Mouse (Mus musculus): ENCODE results near the gene Kif17. TPM values are rescaled to one million over a fixed set of nuclear protein-coding genes. Genes with fewer than 3 reads are reported as not detected.

The Kif17 gene
- total and polyA plus RNA-seq, 2 experiments from 2014 or later, result 0.11 TPM

DNA sequence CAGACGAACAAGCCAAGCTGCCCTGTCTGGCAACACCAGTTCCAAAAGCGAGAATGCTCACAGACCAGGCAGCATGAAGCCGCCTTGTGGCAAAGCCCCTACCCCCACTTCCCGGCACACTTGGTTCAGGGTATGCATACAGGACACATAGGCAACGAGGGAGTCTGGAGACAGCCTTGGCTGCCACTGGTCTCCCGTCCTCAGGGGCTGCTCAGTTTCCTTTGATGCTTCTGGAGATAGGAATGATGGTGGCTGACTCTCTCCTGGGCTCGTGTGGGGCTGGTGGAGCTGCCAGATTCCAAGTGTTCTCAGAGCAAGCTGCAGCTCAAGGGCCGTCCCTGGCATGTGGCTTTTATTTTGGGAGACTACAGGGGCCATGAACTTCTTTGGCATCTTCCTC lies 91.2 kb downstream of the Kif17 start:
- Histone ChIP-seq H3K4me3 (ENCODE audit: low read depth, low read length) (no peak overlapping the region), H3K4me1 (ENCODE audit: control insufficient read depth, insufficient read depth) (peaks cover 16% of the 10 kb centered on the region), H3K27ac (ENCODE audit: low read depth) (no peak overlapping the region), H3K27me3 (ENCODE audit: control insufficient read depth, insufficient read depth, low read length) (no peaks in the 10 kb centered on the region), H3K36me3 (replicated peaks; ENCODE audit: control insufficient read depth, insufficient read depth, low read length) (no peaks in the 10 kb centered on the region), H3K9ac (replicated peaks; ENCODE audit: low read depth, low read length) (0 out of 2 replicates have a peak overlapping the region, but pooled peaks have one; percentile 15), H3K4me2 (ENCODE audit: low read depth, low read length) (no peak overlapping the region), H3K9me3 (replicated peaks; ENCODE audit: control insufficient read depth, low read length) (no peaks in the 10 kb centered on the region)
- DNase-seq (ENCODE audit: low spot score), result no peak
- TF ChIP-seq CTCF (IDR thresholded peaks at IDR 0.05; ENCODE audit: low read depth), result no peak
- no peak for TF ChIP-seq EP300 (IDR thresholded peaks at IDR 0.05; ENCODE audit: low read depth)
- ATAC-seq (ENCODE audit: insufficient read depth, low read depth), result no peak
- 54% methylated on average over 8 of the region's 8 CpGs for WGBS

DNA sequence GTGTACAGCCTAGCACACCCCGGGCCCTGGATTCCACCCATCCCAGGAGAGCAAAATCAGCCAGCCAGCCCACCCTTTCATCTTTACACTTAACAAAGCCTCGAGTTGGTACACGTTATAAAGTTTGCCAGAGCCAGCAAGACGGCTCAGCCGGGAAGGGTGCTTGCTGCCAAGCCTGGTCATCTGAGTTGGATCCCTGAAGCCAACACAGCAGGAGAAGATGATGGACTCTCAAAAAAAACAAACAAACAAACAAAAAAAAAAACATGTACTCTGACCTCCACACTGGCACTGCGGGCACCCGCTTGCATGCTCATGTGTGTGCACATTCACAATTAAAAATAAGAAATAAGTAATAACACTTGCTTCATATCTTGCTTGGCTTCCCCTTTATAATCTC lies 91.8 kb downstream of the Kif17 start:
- Histone ChIP-seq H3K36me3 (replicated peaks; ENCODE audit: control insufficient read depth, insufficient read depth, low read length) (no peaks in the 10 kb centered on the region), H3K27ac (ENCODE audit: low read depth) (no peak overlapping the region), H3K4me3 (ENCODE audit: low read depth, low read length) (no peak overlapping the region), H3K9ac (replicated peaks; ENCODE audit: low read depth, low read length) (no peak overlapping the region), H3K9me3 (replicated peaks; ENCODE audit: control insufficient read depth, low read length) (no peaks in the 10 kb centered on the region), H3K4me2 (ENCODE audit: low read depth, low read length) (no peak overlapping the region), H3K4me1 (ENCODE audit: control insufficient read depth, insufficient read depth) (peaks cover 16% of the 10 kb centered on the region), H3K27me3 (ENCODE audit: control insufficient read depth, insufficient read depth, low read length) (no peaks in the 10 kb centered on the region)
- no peak for TF ChIP-seq EP300 (IDR thresholded peaks at IDR 0.05; ENCODE audit: low read depth)
- TF ChIP-seq CTCF (IDR thresholded peaks at IDR 0.05; ENCODE audit: low read depth), result no peak
- ATAC-seq (ENCODE audit: insufficient read depth, low read depth) (no peak), DNase-seq (ENCODE audit: low spot score) (no peak)
- 79% methylated on average over 7 of the region's 7 CpGs for WGBS

DNA sequence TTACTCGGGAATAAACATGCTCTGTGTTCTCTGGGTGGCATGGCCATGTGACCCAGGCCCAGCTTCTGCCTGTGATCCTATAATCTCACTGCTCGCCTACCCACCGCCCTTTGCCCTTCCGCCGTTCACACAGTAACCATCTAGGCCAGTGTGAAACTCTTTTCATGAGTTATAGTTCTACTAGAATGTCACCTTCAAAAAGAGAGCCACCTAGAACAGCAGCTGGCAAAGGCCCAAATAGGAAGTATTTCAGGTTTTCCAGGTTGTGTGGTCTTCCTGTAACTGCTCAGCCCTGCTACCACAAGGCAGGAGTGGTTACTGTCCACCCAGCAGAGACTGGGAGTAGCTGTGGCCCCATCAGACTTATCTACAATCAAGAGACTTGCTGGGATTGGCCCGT lies 92.5 kb downstream of the Kif17 start:
- ATAC-seq (ENCODE audit: insufficient read depth, low read depth) (no peak), DNase-seq (ENCODE audit: low spot score) (no peak)
- no peak overlapping the region for H3K9ac ChIP-seq (replicated peaks; ENCODE audit: low read depth, low read length)

DNA sequence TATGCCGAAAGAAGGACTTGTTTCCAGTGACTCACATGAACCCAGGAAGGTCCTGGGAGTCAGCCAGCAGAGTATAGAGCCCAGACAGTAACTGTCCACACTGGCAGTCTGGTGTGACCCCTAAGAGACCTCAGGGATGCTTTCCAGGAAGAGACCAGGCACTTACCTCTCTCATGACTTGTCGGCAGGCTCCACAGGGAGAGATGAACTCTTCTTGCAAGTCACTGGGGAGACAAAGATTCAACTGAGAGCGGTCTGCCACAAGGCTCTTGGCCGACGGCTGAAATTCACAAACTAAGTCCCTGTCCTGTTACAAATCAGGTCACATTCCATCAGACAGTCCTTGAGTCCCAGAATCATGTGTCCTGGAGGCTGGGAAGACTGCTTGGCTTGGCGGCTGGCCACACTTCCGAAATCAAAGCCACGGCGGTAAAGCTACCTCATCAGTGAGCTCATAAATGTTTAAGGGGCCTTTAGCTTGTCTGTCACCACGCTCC lies 93.2 kb downstream of the Kif17 start:
- Histone ChIP-seq H3K9me3 (replicated peaks; ENCODE audit: control insufficient read depth, low read length) (no peaks in the 10 kb centered on the region), H3K4me3 (ENCODE audit: low read depth, low read length) (no peak overlapping the region), H3K4me2 (ENCODE audit: low read depth, low read length) (no peak overlapping the region), H3K36me3 (replicated peaks; ENCODE audit: control insufficient read depth, insufficient read depth, low read length) (no peaks in the 10 kb centered on the region), H3K4me1 (ENCODE audit: control insufficient read depth, insufficient read depth) (peaks cover 16% of the 10 kb centered on the region), H3K27ac (ENCODE audit: low read depth) (peak overlapping the region; percentile 28), H3K27me3 (ENCODE audit: control insufficient read depth, insufficient read depth, low read length) (no peaks in the 10 kb centered on the region), H3K9ac (replicated peaks; ENCODE audit: low read depth, low read length) (no peak overlapping the region)
- ATAC-seq (ENCODE audit: insufficient read depth, low read depth) (peak; percentile 37; the same call in 1 of the 2 replicates), DNase-seq (ENCODE audit: low spot score) (peak; percentile 36)
- TF ChIP-seq CTCF (IDR thresholded peaks at IDR 0.05; ENCODE audit: low read depth) (no peak), EP300 (IDR thresholded peaks at IDR 0.05; ENCODE audit: low read depth) (no peak)
- WGBS, result 23% methylated on average over 10 of the region's 10 CpGs

More for the DNA sequence above, 92.5 kb downstream of the Kif17 start:
- Histone ChIP-seq H3K36me3 (replicated peaks; ENCODE audit: control insufficient read depth, insufficient read depth, low read length) (no peaks in the 10 kb centered on the region), H3K4me1 (ENCODE audit: control insufficient read depth, insufficient read depth) (peaks cover 16% of the 10 kb centered on the region), H3K27me3 (ENCODE audit: control insufficient read depth, insufficient read depth, low read length) (no peaks in the 10 kb centered on the region), H3K4me3 (ENCODE audit: low read depth, low read length) (no peak overlapping the region), H3K27ac (ENCODE audit: low read depth) (peak overlapping the region; percentile 28), H3K4me2 (ENCODE audit: low read depth, low read length) (no peak overlapping the region), H3K9me3 (replicated peaks; ENCODE audit: control insufficient read depth, low read length) (no peaks in the 10 kb centered on the region)
- WGBS, result 69% methylated on average over 6 of the region's 6 CpGs
- no peak for TF ChIP-seq CTCF (IDR thresholded peaks at IDR 0.05; ENCODE audit: low read depth)
- no peak for TF ChIP-seq EP300 (IDR thresholded peaks at IDR 0.05; ENCODE audit: low read depth)

DNA sequence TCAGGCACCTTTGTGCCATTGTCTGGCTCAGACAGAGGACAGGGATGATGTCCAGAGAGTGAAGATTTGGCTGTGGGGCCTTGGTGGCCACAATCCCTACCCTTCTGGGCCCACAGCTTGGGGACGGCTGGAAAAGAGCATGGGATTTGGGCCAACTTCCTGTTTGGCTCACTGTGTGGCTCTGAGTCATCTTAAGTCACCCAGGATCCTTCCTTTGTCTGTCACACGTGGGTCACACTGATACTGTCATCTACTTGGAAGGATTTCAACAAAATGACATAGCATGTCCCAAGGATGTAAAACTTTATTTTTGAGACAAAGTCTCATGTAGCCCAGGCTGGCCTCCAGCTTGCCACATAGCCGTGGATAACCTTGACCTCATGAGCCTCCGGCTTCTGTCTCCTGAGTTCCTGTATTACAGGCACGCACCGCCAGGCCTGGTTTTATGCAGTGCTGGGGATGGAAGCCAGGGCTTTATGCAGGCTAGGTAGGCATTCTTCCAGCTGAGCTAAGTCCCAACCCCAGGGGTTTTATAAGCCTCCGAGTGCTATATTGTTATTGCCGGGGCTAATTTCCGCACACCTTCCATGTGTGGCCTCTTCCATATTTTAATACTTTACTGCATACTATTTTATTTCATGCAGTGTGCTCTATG lies 94.8 kb downstream of the Kif17 start:
- H3K27ac ChIP-seq (ENCODE audit: low read depth), result no peak overlapping the region
- no peaks in the 10 kb centered on the region for H3K9me3 ChIP-seq (replicated peaks; ENCODE audit: control insufficient read depth, low read length)
- H3K4me3 ChIP-seq (ENCODE audit: low read depth, low read length), result no peak overlapping the region
- ATAC-seq (ENCODE audit: insufficient read depth, low read depth) (peak; percentile 52), DNase-seq (ENCODE audit: low spot score) (peak; percentile 48)
- no peak overlapping the region for H3K4me2 ChIP-seq (ENCODE audit: low read depth, low read length)
- H3K36me3 ChIP-seq (replicated peaks; ENCODE audit: control insufficient read depth, insufficient read depth, low read length), result no peaks in the 10 kb centered on the region
- no peaks in the 10 kb centered on the region for H3K27me3 ChIP-seq (ENCODE audit: control insufficient read depth, insufficient read depth, low read length)
- H3K9ac ChIP-seq (replicated peaks; ENCODE audit: low read depth, low read length), result no peak overlapping the region
- TF ChIP-seq EP300 (IDR thresholded peaks at IDR 0.05; ENCODE audit: low read depth), result no peak
- TF ChIP-seq CTCF (IDR thresholded peaks at IDR 0.05; ENCODE audit: low read depth), result no peak
- WGBS, result 58% methylated on average over 9 of the region's 9 CpGs
- peaks cover 16% of the 10 kb centered on the region for H3K4me1 ChIP-seq (ENCODE audit: control insufficient read depth, insufficient read depth)
